Mouse (Mus musculus): ENCODE measurements around the gene Fam171a2. TPM values are rescaled to one million over a fixed set of nuclear protein-coding genes. Genes with fewer than 3 reads are reported as not detected.
A peak's percentile ranks its signal among the peaks of the same experiment; 100 is the strongest.

The Fam171a2 gene
- polyA plus RNA-seq, 1 experiment from 2014 or later: 4.2 TPM

GRCm38 (mm10) chr11:102475027-102475426 lies 27.5 kb upstream of the Fam171a2 start:
- DNase-seq (ENCODE audit: low spot score): no peak
- H3K4me3 ChIP-seq: no peak overlapping the region
- 0 out of 2 replicates have a peak, but pooled peaks cover under 1% of the 10 kb centered on the region for H3K27me3 ChIP-seq (ENCODE audit: low read depth, poor library complexity, severe bottlenecking)
- no peak overlapping the region for H3K27ac ChIP-seq
- H3K4me1 ChIP-seq: no peaks in the 10 kb centered on the region
- no peaks in the 10 kb centered on the region for H3K9me3 ChIP-seq (replicated peaks)
- H3K36me3 ChIP-seq: peaks cover 46% of the 10 kb centered on the region
- WGBS: 92% methylated on average over 3 of the region's 3 CpGs

DNA sequence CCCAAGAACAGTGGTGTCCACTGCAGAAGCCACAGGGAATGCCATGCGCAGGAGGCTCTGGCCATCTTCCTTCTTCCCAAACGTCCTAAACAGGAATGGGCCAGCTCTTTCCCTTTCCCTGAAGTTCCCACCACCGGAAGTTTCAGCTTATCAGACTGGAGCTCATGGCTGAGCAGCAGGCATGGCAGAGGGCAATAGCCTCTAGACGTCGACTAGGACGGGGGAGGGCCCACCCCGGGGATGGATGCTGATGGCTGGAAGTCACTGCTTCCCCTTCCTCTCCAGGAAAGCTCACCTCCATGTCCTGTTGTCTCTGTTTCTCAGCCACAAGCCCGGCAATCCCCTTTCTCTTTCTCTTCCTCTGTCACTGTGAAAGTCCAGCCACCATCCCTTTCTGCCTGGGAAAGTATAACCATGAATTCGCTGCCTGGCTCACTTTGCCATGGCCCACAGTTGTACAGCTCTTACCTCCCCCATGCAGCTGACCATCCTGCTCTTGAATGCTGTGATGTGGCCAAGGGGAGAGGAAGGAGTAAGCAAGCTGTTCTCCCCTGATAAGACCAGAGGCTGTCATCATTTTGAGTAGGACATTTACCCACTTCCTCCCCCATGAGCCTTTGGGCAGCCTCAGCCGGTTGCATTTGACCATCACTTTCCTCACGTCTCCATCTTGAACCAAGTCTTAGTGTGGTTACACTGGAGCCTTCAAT lies 22.3 kb upstream of the Fam171a2 start, which contains the start of gene Itga2b:
Itga2b (minus strand) TSS at position 475 of the 710 bp plus-strand sequence.
- DNase-seq (ENCODE audit: low spot score): no peak
- Histone ChIP-seq H3K9me3 (replicated peaks) (no peaks in the 10 kb centered on the region), H3K4me1 (peaks cover 25% of the 10 kb centered on the region), H3K27me3 (ENCODE audit: low read depth, poor library complexity, severe bottlenecking) (peaks cover 44% of the 10 kb centered on the region), H3K36me3 (peaks cover 3% of the 10 kb centered on the region; the same call in 1 of the 2 replicates), H3K4me3 (no peak within 1 kb of the TSS), H3K27ac (no peak within 1 kb of the TSS)
- 59% methylated on average over 11 of the region's 11 CpGs for WGBS

GRCm38 (mm10) chr11:102467041-102467631 lies 19.7 kb upstream of the Fam171a2 start:
- Histone ChIP-seq H3K27me3 (ENCODE audit: low read depth, poor library complexity, severe bottlenecking) (peaks cover 57% of the 10 kb centered on the region), H3K4me3 (peak overlapping the region; percentile 53), H3K27ac (peak overlapping the region; percentile 75), H3K9me3 (replicated peaks) (no peaks in the 10 kb centered on the region), H3K4me1 (peaks cover 25% of the 10 kb centered on the region), H3K36me3 (no peaks in the 10 kb centered on the region)
- under 1% methylated on average over 37 of the region's 37 CpGs for WGBS
- peak; percentile 93 for DNase-seq (ENCODE audit: low spot score)

DNA sequence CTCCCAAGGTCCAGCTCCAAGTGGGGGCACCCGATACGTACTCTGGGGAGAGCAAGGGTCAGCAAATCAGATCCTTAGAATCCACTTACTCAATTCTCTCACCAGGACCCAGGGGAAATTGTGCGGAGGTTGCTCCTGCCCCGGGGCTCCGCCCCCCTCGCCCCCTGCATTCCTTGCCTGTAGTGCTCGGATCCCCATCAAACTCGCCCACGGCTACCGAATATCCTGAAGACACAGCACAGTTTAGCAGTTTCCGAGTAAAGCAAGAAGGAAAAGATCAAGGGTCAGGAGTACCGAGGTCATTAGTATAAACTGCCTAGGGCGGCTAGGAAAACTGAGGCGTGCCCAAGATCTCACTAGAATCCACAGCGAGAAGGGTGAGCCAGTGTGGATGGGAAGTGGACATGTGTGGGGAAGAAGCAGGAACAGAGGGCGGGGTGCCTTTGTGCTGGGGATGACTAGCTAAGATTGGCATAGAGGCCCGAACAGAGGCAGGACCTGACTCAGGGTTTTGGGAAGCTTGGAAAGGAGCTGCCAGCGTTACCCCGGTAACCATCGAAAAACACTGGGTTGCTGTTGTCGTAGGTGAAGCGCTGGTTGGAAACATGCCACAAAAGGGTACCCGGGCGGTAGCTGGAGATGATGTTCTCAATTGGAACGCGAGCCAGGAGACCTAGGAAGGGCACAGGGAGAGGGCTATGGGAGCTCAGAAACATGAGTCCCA lies 18.4 kb upstream of the Fam171a2 start:
- Histone ChIP-seq H3K9me3 (replicated peaks) (no peaks in the 10 kb centered on the region), H3K27ac (no peak overlapping the region), H3K27me3 (ENCODE audit: low read depth, poor library complexity, severe bottlenecking) (peaks cover 57% of the 10 kb centered on the region), H3K36me3 (no peaks in the 10 kb centered on the region), H3K4me1 (peaks cover 25% of the 10 kb centered on the region), H3K4me3 (peak overlapping the region; percentile 25)
- peak; percentile 43 for DNase-seq (ENCODE audit: low spot score)
- WGBS: 14% methylated on average over 26 of the region's 26 CpGs

DNA sequence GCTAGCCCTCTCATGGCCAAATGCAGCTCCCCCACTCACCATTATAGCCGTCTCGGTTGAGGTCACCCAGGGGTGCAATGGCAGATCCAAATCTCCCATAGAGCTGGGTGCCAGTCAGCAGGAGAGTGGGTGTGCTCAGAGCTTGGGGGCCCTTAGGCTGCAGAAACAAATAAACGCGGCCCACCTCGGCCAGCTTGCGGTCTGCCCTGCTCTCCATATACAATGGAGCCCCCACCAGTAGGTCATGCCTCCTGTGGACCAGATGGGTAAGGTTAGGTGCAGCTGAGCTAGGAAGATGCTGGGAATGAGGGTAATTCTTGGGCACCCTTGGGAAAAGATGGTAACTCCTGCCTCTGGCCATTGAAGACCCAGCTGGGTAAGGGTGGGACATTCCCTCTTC lies 17.4 kb upstream of the Fam171a2 start:
- Histone ChIP-seq H3K9me3 (replicated peaks) (no peaks in the 10 kb centered on the region), H3K4me1 (peaks cover 27% of the 10 kb centered on the region), H3K4me3 (no peak overlapping the region), H3K27me3 (ENCODE audit: low read depth, poor library complexity, severe bottlenecking) (peaks cover 63% of the 10 kb centered on the region), H3K27ac (no peak overlapping the region), H3K36me3 (no peaks in the 10 kb centered on the region)
- DNase-seq (ENCODE audit: low spot score): no peak
- 91% methylated on average over 6 of the region's 6 CpGs for WGBS

DNA sequence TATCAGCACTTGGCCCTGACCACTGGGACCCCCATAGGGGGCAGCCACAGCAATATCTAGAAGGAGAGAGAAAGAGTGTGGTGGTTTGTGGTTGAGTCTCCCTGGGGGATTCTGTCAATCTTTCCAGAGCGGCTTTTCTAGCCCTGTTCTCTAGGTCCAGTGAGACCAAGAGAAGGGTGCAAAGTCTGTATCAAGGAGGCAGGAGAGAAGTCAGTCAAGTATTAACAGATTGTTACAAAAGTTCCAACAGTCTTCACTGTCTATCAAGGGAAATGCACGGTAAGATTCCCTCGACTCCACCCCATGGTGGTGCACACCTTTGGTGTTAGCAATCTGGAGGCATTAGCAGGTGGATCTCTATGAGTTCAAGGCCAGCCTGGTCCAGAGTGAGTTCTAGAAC lies 14.3 kb upstream of the Fam171a2 start:
- WGBS: 83% methylated on average over 3 of the region's 3 CpGs
- Histone ChIP-seq H3K9me3 (replicated peaks) (no peaks in the 10 kb centered on the region), H3K4me3 (no peak overlapping the region), H3K27ac (no peak overlapping the region), H3K27me3 (ENCODE audit: low read depth, poor library complexity, severe bottlenecking) (peaks cover 62% of the 10 kb centered on the region), H3K4me1 (peaks cover 18% of the 10 kb centered on the region), H3K36me3 (no peaks in the 10 kb centered on the region)
- DNase-seq (ENCODE audit: low spot score): no peak

- WGBS: 61% methylated on average over 16 of the region's 16 CpGs
- Histone ChIP-seq H3K27ac (no peak overlapping the region), H3K9me3 (replicated peaks) (no peaks in the 10 kb centered on the region), H3K4me3 (no peak overlapping the region), H3K36me3 (no peaks in the 10 kb centered on the region), H3K4me1 (peaks cover 19% of the 10 kb centered on the region), H3K27me3 (ENCODE audit: low read depth, poor library complexity, severe bottlenecking) (peaks cover 60% of the 10 kb centered on the region)
- no peak for DNase-seq (ENCODE audit: low spot score)
These were observed 13.1 kb upstream of the Fam171a2 start for GRCm38 (mm10) chr11:102460541-102460940.

DNA sequence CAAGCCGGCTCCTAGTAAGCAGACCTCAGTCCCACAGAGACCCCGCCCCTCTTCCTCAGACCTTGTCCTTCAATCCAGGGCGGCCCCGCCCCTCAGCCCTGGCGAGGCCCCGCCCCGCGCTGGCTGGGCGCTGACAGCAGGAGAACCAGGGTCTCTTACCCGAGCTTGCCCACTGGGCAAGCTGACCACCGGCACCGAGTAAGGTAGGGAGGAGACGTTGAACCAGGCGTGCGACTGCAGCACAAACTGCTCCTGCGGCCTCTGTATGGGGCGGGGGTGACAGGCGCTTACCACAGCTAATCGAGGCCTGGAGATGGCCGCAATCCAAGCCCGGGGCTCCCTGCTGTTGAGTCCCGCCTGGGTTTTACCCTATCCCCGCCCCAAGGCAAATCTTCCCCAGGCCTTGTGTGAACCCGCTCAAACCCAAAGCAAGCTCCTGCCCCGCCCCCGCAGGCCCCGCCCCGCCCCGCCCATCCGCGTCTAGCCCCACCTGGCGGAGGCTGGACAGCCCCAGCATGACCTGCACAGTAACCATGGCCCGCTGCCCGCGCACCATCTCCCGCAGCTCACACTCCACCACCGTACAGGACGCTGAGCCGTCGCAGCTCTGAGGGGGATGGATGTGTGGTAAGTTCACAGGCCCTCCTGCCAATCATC lies 8.4 kb upstream of the Fam171a2 start:
- no peaks in the 10 kb centered on the region for H3K36me3 ChIP-seq
- H3K9me3 ChIP-seq (replicated peaks): no peaks in the 10 kb centered on the region
- H3K4me1 ChIP-seq: peaks cover 30% of the 10 kb centered on the region
- peaks cover 84% of the 10 kb centered on the region for H3K27me3 ChIP-seq (ENCODE audit: low read depth, poor library complexity, severe bottlenecking)
- 1% methylated on average over 40 of the region's 40 CpGs for WGBS
- peak; percentile 93 for DNase-seq (ENCODE audit: low spot score)
- peak overlapping the region; percentile 65 for H3K4me3 ChIP-seq
- peak overlapping the region; percentile 66; the same call in 1 of the 2 replicates for H3K27ac ChIP-seq

DNA sequence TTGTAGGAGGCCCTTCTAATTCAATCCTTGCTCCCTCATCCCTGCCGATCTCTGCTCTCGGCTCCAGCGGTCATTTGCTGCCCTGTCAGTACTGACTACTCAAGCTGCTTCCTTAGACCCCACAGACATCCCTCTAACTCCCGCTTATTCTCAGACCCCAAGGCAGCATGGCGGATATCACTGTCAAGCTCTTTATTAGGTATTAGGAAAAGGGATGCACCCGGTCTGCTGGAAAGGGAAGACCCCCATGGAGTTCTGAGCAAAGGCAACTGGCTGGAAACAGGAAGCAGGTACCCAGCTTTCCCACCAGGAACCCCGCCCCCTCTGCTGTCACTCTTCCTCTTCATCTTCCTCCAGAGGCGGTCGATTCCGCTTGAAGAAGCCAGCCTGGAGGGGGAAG lies 5.6 kb upstream of the Fam171a2 start:
- peaks cover 95% of the 10 kb centered on the region for H3K27me3 ChIP-seq (ENCODE audit: low read depth, poor library complexity, severe bottlenecking)
- no peak overlapping the region for H3K27ac ChIP-seq
- DNase-seq (ENCODE audit: low spot score): no peak
- no peak overlapping the region for H3K4me3 ChIP-seq
- 18% methylated on average over 10 of the region's 10 CpGs for WGBS
- no peaks in the 10 kb centered on the region for H3K36me3 ChIP-seq
- H3K4me1 ChIP-seq: peaks cover 34% of the 10 kb centered on the region
- no peaks in the 10 kb centered on the region for H3K9me3 ChIP-seq (replicated peaks)

DNA sequence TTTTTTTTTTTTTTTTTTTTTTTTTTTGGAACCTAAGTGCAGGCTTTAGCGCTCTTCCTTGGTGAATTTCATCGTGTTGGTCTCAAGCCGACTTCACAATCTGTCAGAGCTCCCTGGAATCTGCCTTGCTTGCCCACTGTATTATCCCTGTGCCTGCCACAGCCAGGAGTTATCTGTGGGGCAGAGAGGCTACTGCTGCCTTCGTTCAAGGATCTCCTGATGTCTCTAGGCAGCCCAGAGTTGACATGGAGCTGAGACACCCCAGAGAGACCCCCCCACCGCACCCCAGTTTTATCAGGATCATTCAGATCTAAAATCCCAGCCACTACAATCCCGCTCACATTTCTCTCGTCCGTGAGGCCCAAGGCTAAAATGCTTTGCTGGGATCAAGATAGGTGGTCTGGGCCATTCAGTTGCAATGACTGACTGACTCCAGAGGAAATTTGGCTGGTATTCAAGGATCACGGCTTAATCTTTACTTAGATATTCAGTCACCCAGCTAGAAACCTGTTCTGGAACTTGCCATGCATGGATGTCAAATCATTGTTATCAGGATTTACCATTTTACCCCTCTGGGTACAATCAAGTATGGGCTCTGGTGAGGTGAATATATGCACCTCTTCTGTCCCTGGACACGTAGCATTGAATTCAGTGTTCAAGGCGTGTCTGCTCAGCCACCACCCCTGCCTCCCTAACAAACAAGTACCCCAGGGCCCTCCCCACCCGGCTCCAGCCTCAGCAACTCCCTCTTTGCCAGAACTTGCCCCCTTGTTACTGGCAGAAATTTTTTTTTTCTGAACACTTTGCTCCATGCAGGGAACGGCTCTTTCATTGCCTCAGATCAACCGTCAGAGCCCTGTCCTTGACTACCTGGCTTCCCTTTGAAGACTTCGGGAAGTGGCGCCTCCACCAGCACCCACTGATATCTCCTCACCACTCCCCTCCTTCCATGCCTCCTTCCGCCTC lies 1.8 kb upstream of the Fam171a2 start:
- H3K4me1 ChIP-seq: peaks cover 45% of the 10 kb centered on the region
- H3K27me3 ChIP-seq (ENCODE audit: low read depth, poor library complexity, severe bottlenecking): peaks cover 72% of the 10 kb centered on the region
- no peaks in the 10 kb centered on the region for H3K9me3 ChIP-seq (replicated peaks)
- no peak overlapping the region for H3K27ac ChIP-seq
- no peak overlapping the region for H3K4me3 ChIP-seq
- no peak for DNase-seq (ENCODE audit: low spot score)
- 55% methylated on average over 17 of the region's 17 CpGs for WGBS
- no peaks in the 10 kb centered on the region for H3K36me3 ChIP-seq

DNA sequence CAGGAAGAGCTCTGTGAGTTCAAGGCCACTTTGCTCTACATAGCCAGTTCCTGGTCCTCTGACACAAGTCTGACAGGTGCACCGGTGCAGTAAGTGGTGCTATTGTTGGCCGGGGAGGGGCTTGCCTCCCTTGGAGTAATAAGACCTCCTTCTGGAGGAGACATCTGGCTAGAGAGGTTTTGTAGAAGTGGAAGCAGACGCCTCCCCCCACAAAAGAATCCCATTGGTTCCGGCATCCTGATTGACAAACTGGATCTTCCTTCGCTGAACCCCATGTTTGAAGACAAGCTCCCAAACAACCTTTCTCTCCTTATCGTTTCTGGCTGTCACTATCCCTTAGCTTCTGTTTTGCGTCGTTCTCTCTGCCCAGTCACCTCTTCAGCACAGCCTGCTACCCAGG lies 845 bp upstream of the Fam171a2 start:
- Histone ChIP-seq H3K4me1 (peaks cover 48% of the 10 kb centered on the region), H3K4me3 (peak overlapping the region; percentile 92; the same call in 1 of the 2 replicates), H3K27me3 (ENCODE audit: low read depth, poor library complexity, severe bottlenecking) (peaks cover 67% of the 10 kb centered on the region), H3K27ac (no peak overlapping the region), H3K9me3 (replicated peaks) (no peaks in the 10 kb centered on the region), H3K36me3 (peaks cover 9% of the 10 kb centered on the region)
- WGBS: 15% methylated on average over 8 of the region's 8 CpGs
- no peak for DNase-seq (ENCODE audit: low spot score)

All from limb, embryonic 10.5 days (tissue).